Mouse (Mus musculus): ENCODE data around the gene Xpot.

Gene Xpot

DNA sequence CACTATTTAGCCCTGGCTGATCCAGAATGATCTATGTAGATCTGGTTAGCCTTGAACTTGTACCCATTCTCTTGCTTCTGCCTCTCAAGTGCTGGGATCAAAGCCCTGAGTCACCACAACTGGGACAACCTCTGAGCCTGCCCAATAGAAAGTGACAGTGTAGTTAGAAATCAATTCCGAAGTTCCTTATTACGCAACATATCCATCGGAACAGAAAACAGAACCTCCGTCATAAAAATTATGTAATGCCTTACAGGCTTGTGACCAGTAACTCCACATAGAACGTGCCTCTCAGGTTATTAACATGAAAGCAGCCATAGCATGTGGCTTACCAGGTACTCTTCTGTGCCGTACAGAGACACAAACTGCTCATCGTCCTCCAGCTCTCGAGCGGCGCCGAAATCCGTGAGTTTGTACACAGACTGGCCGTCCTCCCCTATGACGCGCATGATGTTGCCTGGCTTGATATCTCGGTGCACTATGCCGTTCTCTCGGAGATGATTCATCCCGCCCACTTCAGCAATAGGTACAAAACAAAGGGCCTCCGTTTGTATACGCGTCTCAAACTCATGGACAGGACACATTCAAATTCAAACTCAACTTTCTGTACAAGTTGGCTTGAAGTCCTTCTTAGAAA, 54.5 kb downstream of the Xpot start:
- no peak for DNase-seq (ENCODE audit: low spot score)

DNA sequence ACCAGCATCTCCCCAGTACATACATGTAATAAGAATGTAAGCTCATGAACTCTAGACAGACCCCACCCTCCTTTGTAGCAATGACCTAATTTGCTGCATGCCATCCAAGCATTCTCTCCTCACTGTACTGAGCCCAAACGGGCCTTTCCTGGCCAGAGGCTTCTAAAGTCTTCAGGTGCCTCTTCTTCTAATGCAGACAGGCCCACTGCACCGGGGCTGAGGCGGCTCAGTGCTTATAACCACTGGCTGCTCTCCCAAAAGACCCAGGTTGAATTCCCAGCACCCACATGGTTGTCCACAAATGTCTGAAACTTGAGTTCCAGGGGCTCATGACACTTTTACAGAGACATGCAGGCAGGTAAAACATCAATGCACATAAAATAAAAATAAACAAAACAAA, 55.1 kb downstream of the Xpot start:
- DNase-seq (ENCODE audit: low spot score), result no peak

DNA sequence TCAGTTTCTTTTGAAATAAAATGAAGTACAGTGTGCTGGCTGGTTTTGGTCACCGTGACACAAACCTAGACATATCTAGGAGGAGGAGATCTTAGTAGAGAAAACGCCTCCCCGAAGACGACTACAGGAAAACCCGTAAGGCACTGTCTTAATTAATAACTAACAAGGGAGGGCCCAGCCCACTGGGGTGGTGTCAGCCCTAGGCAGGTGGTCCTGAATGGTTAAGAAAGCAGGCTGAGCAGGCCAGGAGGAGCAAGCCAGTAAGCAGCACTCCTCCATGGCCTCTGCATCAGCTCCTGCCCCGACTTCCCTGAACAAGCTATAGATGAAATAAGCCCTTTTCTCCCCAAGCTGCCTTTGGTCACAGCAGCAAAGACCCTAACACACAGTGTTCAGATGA, 56.3 kb downstream of the Xpot start:
- DNase-seq (ENCODE audit: low spot score), result no peak

DNA sequence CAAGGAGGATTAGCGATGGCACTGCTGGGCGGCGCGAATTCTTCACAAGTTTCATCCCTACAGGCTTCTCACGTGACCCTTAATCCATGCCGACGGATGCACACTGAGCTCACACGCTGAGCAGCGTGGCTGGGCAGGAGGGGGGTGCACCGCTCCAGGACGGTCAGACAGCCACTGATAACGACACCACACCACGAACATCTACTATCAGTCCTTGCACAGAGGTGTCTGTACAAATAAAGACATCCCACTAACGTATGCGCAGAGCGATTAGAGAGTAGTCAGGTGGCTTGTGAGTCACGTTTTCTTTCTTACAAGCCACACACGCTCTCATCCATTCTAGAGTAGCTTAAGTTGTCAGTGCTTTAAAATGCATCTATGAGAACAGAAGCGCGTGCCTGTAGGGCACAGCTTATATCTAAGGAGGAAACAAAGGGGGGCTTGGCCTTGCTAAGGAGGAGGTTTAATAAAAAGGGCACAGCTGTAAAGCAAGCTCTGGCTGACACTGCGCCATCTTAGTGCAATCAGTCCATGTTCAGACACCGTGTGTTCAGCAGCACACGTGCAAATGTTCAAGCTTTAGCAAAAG, 57.0 kb downstream of the Xpot start:
- no peak for DNase-seq (ENCODE audit: low spot score)

DNA sequence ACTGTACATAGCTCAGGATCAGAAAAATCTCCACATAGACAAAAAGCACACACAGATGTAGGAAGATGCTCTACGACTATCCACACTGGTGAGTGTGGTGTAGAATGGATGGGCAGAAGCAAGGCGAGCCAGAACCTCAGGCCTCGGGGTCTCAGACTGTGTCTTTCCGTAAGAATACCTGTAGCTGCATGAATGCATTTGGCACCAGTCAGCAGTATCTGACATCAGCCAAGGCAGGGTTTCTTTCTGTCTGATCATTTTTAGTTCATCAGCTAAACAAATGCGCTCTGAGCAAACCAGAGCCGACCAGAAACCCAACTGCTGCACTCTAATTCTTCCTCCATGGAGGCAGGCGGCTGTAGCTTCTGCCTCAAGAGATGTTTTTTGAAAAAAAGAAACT, 57.6 kb downstream of the Xpot start:
- no peak for DNase-seq (ENCODE audit: low spot score)

DNA sequence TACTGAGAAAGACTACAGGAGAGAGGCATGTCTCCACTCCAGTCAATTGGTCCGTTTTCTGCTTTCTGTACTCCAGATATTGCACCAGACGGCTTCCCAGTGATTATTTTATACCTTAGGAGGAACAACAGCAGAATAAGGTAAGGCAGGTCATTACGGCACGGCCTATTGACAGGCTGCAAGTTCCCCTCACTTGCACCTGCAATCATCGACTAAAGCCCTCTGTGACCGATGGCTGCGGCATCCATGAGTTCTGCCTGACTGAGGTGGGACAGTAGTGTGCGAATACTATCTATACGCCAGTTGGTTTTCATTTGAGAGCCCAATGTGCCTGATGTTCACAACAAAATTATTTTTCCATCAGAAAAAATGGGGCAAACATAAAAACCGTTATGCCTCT, 58.1 kb downstream of the Xpot start:
- no peak for DNase-seq (ENCODE audit: low spot score)

DNA sequence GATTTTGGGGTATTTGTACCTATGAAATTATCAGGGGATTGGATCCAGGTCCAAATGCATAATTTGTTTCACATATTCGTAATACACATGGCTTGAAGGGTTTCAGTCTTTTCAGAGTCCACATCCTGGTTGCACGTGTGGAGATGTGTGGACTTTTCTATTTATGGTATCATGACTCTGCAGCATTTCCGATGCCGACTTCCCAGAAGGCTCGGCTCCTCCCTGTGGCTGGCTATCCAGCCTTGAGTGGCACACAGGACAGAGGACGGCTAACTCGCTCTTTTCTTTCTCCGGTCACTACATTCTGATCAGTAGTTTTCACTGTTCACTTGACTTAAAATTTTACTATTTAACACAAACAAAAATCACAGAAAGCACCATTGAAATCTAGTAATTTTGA, 61.7 kb downstream of the Xpot start:
- DNase-seq (ENCODE audit: low spot score), result no peak

DNA sequence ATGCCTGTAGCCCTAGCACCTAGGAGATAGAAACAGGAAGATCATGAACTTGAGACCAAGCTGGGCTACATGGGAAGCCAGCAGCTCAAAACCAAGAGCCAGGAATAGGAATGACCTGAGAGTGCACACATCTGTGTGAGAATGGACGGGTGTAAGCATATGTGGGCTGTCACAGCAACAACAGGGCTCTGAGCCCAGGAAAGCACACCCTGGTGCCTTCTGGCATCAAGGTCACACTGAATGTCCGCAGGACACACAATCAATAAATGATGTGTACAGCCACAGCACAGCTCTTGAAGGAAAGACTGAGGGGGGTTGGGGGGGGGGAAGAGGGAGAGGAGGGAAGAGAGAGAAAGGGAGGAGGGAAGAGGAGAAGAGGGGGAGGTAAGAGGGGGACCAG, 67.9 kb downstream of the Xpot start:
- no peak for DNase-seq (ENCODE audit: low spot score)

DNA sequence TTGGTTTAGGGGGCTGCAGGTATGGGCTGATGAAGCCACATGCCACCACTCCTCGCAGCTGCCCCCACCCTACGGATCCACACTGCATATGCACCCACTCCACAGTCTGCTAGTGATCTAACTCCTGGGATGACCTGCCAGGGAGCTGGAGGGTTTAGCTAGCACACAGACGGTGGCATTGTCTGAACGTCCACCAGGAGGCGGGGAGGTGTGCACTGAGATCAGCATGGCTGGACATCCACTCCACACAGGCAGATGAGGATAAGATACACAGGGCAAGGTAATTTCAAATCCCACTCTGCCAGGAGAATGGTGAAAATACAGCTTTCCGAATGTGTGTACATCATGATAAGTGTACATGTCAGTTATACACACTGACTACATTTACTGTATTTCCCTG, 69.9 kb downstream of the Xpot start:
- DNase-seq (ENCODE audit: low spot score), result no peak

DNA sequence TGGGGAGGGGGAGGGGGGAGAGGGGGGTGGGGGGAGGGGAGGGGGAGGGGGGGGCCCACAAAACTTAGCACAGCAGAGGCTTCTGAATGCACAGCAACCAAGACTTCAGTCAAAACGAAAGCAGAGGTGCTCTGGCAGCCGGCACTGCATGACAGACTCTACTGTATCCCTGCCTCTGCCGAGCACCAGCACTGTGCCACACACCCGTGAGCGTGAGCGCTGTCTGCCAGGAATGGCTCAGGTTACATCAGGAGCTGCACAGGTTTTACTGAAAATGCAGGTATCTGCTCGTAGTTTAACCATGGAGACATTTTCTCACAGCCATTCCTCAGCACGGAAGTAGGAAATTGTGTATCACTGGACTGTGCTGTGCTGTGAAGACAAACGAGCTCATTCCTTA, 75.8 kb downstream of the Xpot start:
- no peak for DNase-seq (ENCODE audit: low spot score)

DNA sequence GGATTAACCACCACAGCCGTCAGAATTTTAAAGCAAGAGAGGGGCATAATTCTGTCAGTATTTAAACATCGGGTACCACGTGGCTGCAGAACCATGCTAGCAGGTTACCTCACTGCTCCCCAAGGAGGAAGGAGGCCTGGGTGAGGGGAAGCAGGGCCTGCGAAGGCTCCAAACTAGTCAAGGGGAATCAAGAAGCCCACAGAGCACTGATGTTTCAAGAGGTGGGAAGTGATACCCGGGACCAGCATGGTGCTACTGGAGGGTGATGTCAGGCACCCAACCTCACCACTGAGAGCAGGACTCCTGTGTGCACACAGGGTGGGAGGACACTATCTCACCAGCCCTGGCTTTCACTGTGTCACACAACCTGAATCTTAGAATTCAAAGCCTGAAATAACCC, 76.5 kb downstream of the Xpot start:
- no peak for DNase-seq (ENCODE audit: low spot score)

DNA sequence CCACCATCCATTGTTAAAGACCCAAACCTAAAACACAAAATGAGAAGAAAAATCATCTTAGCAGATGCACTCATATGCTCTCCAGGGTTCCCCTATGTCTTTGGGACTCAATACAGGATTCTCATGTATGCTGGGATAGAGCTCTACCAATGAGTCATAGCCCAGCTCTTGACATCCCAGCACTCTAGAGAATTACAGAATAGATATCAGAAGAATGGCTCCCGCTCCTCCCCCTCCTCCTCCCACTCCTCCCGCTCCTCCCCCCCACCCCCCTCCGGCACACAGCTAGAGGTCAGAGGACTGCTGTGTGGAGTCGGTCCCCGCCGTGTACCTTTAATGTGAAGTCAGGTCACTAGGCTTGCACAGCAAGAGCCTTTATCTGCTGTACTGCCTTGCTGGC, 79.0 kb downstream of the Xpot start:
- DNase-seq (ENCODE audit: low spot score), result no peak

DNA sequence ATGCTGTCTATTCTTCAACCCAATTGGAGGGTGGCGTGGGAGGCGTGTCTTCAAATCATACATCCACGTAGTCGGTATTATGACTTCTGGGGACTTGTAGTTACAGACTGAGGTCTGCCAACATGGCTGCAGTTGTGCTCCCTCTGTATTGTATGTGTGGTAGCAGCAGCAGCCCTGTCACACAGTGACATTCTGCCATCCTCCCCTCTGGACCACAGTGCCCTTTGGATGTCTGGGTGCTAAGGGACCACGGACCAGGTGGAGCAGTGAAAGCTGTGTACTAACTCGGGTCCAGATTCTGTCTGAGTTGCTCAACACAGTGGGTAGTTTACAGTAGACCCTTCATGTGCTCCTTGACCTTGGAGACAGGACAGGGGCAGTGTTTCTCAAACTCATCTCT, 82.6 kb downstream of the Xpot start:
- no peak for DNase-seq (ENCODE audit: low spot score)

DNA sequence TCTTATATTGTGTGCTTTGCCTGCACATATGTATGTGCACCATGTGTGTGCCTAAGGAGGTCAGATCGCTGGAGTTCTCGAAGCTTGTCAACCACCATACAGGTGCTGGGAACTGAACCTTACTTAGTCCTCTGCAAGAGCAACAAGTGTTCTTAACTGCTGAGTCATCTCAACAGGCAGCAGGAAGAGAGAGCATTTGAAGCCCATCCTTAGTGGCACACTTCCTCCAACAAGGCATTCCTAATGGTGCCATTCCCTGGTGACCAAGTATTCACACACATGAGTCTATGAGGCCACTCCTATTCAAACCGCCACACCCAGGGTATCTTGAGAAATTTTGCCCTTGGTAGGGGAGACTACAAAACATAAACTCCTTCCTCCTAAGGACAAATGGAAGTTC, 84.0 kb downstream of the Xpot start:
- no peak for DNase-seq (ENCODE audit: low spot score)
